Mouse (Mus musculus) kidney, adult 2 months (tissue): Measurements from ENCODE around the gene Cd93. TPM values are rescaled to one million over a fixed set of nuclear protein-coding genes. Genes with fewer than 3 reads are reported as not detected.

Experiments used
- DNase-seq: peaks from one replicate; pipeline ENCODE4 v3.0.0; 2021
- H3K27ac ChIP-seq: fragments of 200-500 bp; 2 replicates; pipeline ENCODE4 v1.5.1; 2012; ENCODE audit warnings: low read depth, low read length, control low read depth, inconsistent platforms; ENCODE audit not compliant: insufficient read depth
- H3K27me3 ChIP-seq: fragments of 200-500 bp; replicated peaks from 2 replicates; pipeline ENCODE4 v1.6.1; 2012; ENCODE audit warnings: mild to moderate bottlenecking, moderate library complexity, low read length, inconsistent platforms; ENCODE audit not compliant: control insufficient read depth, insufficient read depth
- H3K36me3 ChIP-seq: fragments of 200-500 bp; 2 replicates; pipeline ENCODE4 v1.6.1; 2012; ENCODE audit warnings: mild to moderate bottlenecking, moderate library complexity, low read length, inconsistent platforms; ENCODE audit not compliant: control insufficient read depth, insufficient read depth
- H3K4me1 ChIP-seq: fragments of 200-500 bp; 2 replicates; pipeline ENCODE4 v1.6.1; 2011; ENCODE audit warnings: low read length; ENCODE audit not compliant: control insufficient read depth, insufficient read depth
- H3K4me3 ChIP-seq: fragments of 200-500 bp; 2 replicates; pipeline ENCODE4 v1.5.1; 2011; ENCODE audit warnings: mild to moderate bottlenecking, low read depth, low read length, control low read depth; ENCODE audit not compliant: insufficient read depth
- CTCF ChIP-seq: fragments of 200-500 bp; conservative IDR thresholded peaks from 2 replicates; pipeline ENCODE4 v1.5.1; 2011; ENCODE audit warnings: low read depth, mild to moderate bottlenecking, control low read depth, low read length, moderate library complexity, mixed read lengths; ENCODE audit not compliant: insufficient read depth, insufficient read length
- POLR2A ChIP-seq: fragments of 200-500 bp; IDR thresholded peaks from one replicate; pipeline ENCODE4 v1.6.1; 2011; ENCODE audit warnings: low read depth, low read length, control low read depth
- whole genome bisulfite sequencing: fragments of 180-500 bp; shearing (Covaris S2); methylation state at CpG from one replicate; pipeline ENCODE4 v1.1.7; 2018; 5-methylcytosine and 5-hydroxymethylcytosine counted together
- polyA plus RNA-seq: library from polyadenylated mRNA; depleted of rRNA; stranded (reverse); fragments of >200 nt; gene quantifications from 2 replicates; pipeline ENCODE4 v1.2.3, GENCODE M21; 2012

Cd93 gene
- polyA plus RNA-seq, 1 experiment = 10.3 TPM

- no peaks in the 10 kb centered on the region for H3K36me3 ChIP-seq
- no peaks in the 10 kb centered on the region for H3K27me3 ChIP-seq
- no peak for TF ChIP-seq CTCF
- TF ChIP-seq POLR2A = no peak
- no peak overlapping the region for H3K27ac ChIP-seq
- H3K4me3 ChIP-seq = no peak overlapping the region
- no peak for DNase-seq
- 77% methylated on average over 4 of the region's 4 CpGs for WGBS
- H3K4me1 ChIP-seq = no peaks in the 10 kb centered on the region
Measured at GRCm38 (mm10) chr2:148476576-148476975, 33.2 kb upstream of the Cd93 start.

- H3K27me3 ChIP-seq = no peaks in the 10 kb centered on the region
- H3K27ac ChIP-seq = no peak overlapping the region
- no peaks in the 10 kb centered on the region for H3K36me3 ChIP-seq
- DNase-seq = no peak
- 80% methylated on average over 5 of the region's 5 CpGs for WGBS
- TF ChIP-seq POLR2A (no peak), CTCF (no peak)
- H3K4me3 ChIP-seq = no peak overlapping the region
- H3K4me1 ChIP-seq = no peaks in the 10 kb centered on the region
Measured at GRCm38 (mm10) chr2:148475879-148476495, 32.6 kb upstream of the Cd93 start.

DNA sequence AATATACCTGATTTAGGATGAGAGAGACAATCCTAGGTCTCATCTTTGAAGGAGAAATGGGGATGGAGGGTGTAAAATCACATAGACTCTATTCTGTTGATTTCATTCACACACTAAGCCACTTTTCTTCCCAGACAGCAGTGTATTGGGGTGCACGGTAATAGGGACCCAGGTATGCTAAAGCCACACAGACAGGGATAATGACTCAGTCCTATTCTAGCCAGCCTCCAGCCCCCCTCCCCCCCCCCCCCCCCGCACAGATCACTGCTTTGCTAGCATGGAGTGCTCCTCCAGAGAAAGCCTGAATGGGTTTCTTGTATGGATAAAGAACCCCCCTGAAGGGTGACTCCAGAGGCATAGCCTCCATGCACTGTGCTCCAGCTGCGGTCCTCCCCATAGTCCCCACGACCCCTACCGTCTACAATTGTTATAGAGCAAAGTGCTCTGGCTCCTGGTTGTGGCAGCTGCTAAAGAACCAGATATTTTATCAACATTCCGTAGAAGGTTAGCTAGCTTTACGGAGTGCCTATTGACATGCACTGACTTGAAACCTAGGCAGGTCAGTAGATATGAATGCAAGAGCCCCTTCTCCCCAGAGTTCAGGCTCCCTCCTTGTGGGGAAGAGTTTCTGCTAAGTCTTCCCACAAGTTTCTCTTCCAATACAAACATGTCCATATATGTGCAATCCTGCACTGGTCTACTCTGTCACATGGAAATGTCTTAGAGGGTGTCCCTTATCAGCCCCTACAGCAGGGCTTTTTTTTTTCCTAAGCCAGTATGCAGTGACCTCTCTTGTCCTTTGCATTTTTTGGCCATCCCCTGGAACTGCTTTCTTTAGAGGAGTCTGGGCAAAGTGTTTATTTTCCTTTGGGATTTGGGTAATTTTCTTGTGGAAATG lies 26.2 kb upstream of the Cd93 start:
- H3K27ac ChIP-seq = no peak overlapping the region
- no peaks in the 10 kb centered on the region for H3K36me3 ChIP-seq
- no peak overlapping the region for H3K4me3 ChIP-seq
- no peaks in the 10 kb centered on the region for H3K27me3 ChIP-seq
- DNase-seq = no peak
- 54% methylated on average over 7 of the region's 7 CpGs for WGBS
- TF ChIP-seq CTCF = no peak
- no peak for TF ChIP-seq POLR2A
- H3K4me1 ChIP-seq = 0 out of 2 replicates have a peak, but pooled peaks cover 2% of the 10 kb centered on the region

- H3K4me1 ChIP-seq = 0 out of 2 replicates have a peak, but pooled peaks cover 2% of the 10 kb centered on the region
- peak; percentile 48 for DNase-seq
- no peak for TF ChIP-seq POLR2A
- TF ChIP-seq CTCF = no peak
- H3K27me3 ChIP-seq = no peaks in the 10 kb centered on the region
- peak overlapping the region; percentile 71 for H3K27ac ChIP-seq
- no peaks in the 10 kb centered on the region for H3K36me3 ChIP-seq
- H3K4me3 ChIP-seq = no peak overlapping the region
- WGBS = 59% methylated on average over 3 of the region's 3 CpGs
Measured at GRCm38 (mm10) chr2:148467921-148468440, 24.6 kb upstream of the Cd93 start.

DNA sequence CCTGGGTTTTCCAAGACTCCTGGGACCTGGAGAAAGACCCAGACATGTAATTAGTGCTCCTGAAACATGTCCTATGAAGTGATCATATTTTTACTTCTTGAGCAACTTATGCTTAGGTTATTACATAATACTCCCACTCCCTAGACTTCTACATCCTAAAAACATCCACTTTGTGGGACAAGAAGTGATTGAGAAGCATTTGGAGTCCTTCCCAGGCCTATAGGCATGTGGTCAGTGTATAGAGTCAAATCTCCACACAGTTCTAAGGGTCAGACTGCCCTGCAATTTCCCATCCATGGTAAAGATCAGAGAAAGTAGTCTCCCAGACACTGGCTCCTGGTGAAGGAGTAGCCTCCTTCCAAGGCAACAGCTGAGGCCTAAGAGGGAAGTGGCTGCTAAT lies 12.0 kb upstream of the Cd93 start:
- H3K27me3 ChIP-seq = no peaks in the 10 kb centered on the region
- no peaks in the 10 kb centered on the region for H3K36me3 ChIP-seq
- no peak overlapping the region for H3K4me3 ChIP-seq
- no peaks in the 10 kb centered on the region for H3K4me1 ChIP-seq
- no peak for DNase-seq
- TF ChIP-seq POLR2A (no peak), CTCF (no peak)
- H3K27ac ChIP-seq = no peak overlapping the region

GRCm38 (mm10) chr2:148454014-148454542 lies 10.7 kb upstream of the Cd93 start:
- Histone ChIP-seq H3K27ac (no peak overlapping the region), H3K4me1 (no peaks in the 10 kb centered on the region), H3K4me3 (no peak overlapping the region), H3K36me3 (no peaks in the 10 kb centered on the region), H3K27me3 (no peaks in the 10 kb centered on the region)
- no peak for DNase-seq
- TF ChIP-seq POLR2A = no peak
- no peak for TF ChIP-seq CTCF
- 82% methylated on average over 4 of the region's 4 CpGs for WGBS

GRCm38 (mm10) chr2:148453061-148453460 lies 9.7 kb upstream of the Cd93 start:
- H3K36me3 ChIP-seq = no peaks in the 10 kb centered on the region
- no peaks in the 10 kb centered on the region for H3K4me1 ChIP-seq
- no peak for TF ChIP-seq POLR2A
- no peak for TF ChIP-seq CTCF
- WGBS = 85% methylated on average over 3 of the region's 3 CpGs
- H3K27ac ChIP-seq = no peak overlapping the region
- H3K4me3 ChIP-seq = no peak overlapping the region
- no peak for DNase-seq
- H3K27me3 ChIP-seq = no peaks in the 10 kb centered on the region
